Mouse (Mus musculus): ENCODE results near the gene Sh3rf3. TPM values are rescaled to one million over a fixed set of nuclear protein-coding genes. Genes with fewer than 3 reads are reported as not detected.

The Sh3rf3 gene
- total and polyA plus RNA-seq, 2 experiments from 2014 or later, result 0.18 TPM; not detected in 1

- TF ChIP-seq EP300 (IDR thresholded peaks at IDR 0.05; ENCODE audit: low read depth) (no peak), CTCF (IDR thresholded peaks at IDR 0.05; ENCODE audit: low read depth) (no peak)
- no peaks in the 10 kb centered on the region for H3K36me3 ChIP-seq (replicated peaks; ENCODE audit: control insufficient read depth, insufficient read depth, low read length)
- no peak overlapping the region for H3K4me2 ChIP-seq (ENCODE audit: low read depth, low read length)
- no peaks in the 10 kb centered on the region for H3K9me3 ChIP-seq (replicated peaks; ENCODE audit: control insufficient read depth, low read length)
- WGBS, result 71% methylated on average over 5 of the region's 5 CpGs
- DNase-seq (ENCODE audit: low spot score) (no peak), ATAC-seq (ENCODE audit: insufficient read depth, low read depth) (no peak)
- H3K4me1 ChIP-seq (ENCODE audit: control insufficient read depth, insufficient read depth), result no peaks in the 10 kb centered on the region
- no peak overlapping the region for H3K9ac ChIP-seq (replicated peaks; ENCODE audit: low read depth, low read length)
- no peak overlapping the region for H3K4me3 ChIP-seq (ENCODE audit: low read depth, low read length)
- no peak overlapping the region for H3K27ac ChIP-seq (ENCODE audit: low read depth)
- H3K27me3 ChIP-seq (ENCODE audit: control insufficient read depth, insufficient read depth, low read length), result no peaks in the 10 kb centered on the region
These were observed 169.5 kb downstream of the Sh3rf3 start for GRCm38 (mm10) chr10:58982546-58983154.

GRCm38 (mm10) chr10:58991611-58992010 is 178.5 kb downstream of the Sh3rf3 start:
- ATAC-seq (ENCODE audit: insufficient read depth, low read depth) (no peak), DNase-seq (ENCODE audit: low spot score) (no peak)
- no peaks in the 10 kb centered on the region for H3K27me3 ChIP-seq (ENCODE audit: control insufficient read depth, insufficient read depth, low read length)
- no peak overlapping the region for H3K27ac ChIP-seq (ENCODE audit: low read depth)
- no peak overlapping the region for H3K4me2 ChIP-seq (ENCODE audit: low read depth, low read length)
- H3K9me3 ChIP-seq (replicated peaks; ENCODE audit: control insufficient read depth, low read length), result no peaks in the 10 kb centered on the region
- TF ChIP-seq EP300 (IDR thresholded peaks at IDR 0.05; ENCODE audit: low read depth) (no peak), CTCF (IDR thresholded peaks at IDR 0.05; ENCODE audit: low read depth) (no peak)
- no peak overlapping the region for H3K4me3 ChIP-seq (ENCODE audit: low read depth, low read length)
- 66% methylated on average over 3 of the region's 3 CpGs for WGBS
- no peaks in the 10 kb centered on the region for H3K4me1 ChIP-seq (ENCODE audit: control insufficient read depth, insufficient read depth)
- no peak overlapping the region for H3K9ac ChIP-seq (replicated peaks; ENCODE audit: low read depth, low read length)
- no peaks in the 10 kb centered on the region for H3K36me3 ChIP-seq (replicated peaks; ENCODE audit: control insufficient read depth, insufficient read depth, low read length)

- 59% methylated on average over 2 of the region's 2 CpGs for WGBS
- Histone ChIP-seq H3K4me2 (ENCODE audit: low read depth, low read length) (no peak overlapping the region), H3K36me3 (replicated peaks; ENCODE audit: control insufficient read depth, insufficient read depth, low read length) (no peaks in the 10 kb centered on the region), H3K27me3 (ENCODE audit: control insufficient read depth, insufficient read depth, low read length) (no peaks in the 10 kb centered on the region), H3K4me1 (ENCODE audit: control insufficient read depth, insufficient read depth) (no peaks in the 10 kb centered on the region), H3K9me3 (replicated peaks; ENCODE audit: control insufficient read depth, low read length) (no peaks in the 10 kb centered on the region), H3K27ac (ENCODE audit: low read depth) (no peak overlapping the region), H3K9ac (replicated peaks; ENCODE audit: low read depth, low read length) (no peak overlapping the region), H3K4me3 (ENCODE audit: low read depth, low read length) (no peak overlapping the region)
- no peak for DNase-seq (ENCODE audit: low spot score)
- no peak for ATAC-seq (ENCODE audit: insufficient read depth, low read depth)
- TF ChIP-seq CTCF (IDR thresholded peaks at IDR 0.05; ENCODE audit: low read depth) (no peak), EP300 (IDR thresholded peaks at IDR 0.05; ENCODE audit: low read depth) (no peak)
These were observed 181.6 kb downstream of the Sh3rf3 start for GRCm38 (mm10) chr10:58994726-58995125.

GRCm38 (mm10) chr10:58995132-58995531 is 182.0 kb downstream of the Sh3rf3 start:
- Histone ChIP-seq H3K27ac (ENCODE audit: low read depth) (no peak overlapping the region), H3K4me1 (ENCODE audit: control insufficient read depth, insufficient read depth) (no peaks in the 10 kb centered on the region), H3K36me3 (replicated peaks; ENCODE audit: control insufficient read depth, insufficient read depth, low read length) (no peaks in the 10 kb centered on the region), H3K4me2 (ENCODE audit: low read depth, low read length) (no peak overlapping the region), H3K9ac (replicated peaks; ENCODE audit: low read depth, low read length) (no peak overlapping the region), H3K9me3 (replicated peaks; ENCODE audit: control insufficient read depth, low read length) (no peaks in the 10 kb centered on the region), H3K27me3 (ENCODE audit: control insufficient read depth, insufficient read depth, low read length) (no peaks in the 10 kb centered on the region), H3K4me3 (ENCODE audit: low read depth, low read length) (no peak overlapping the region)
- WGBS, result 66% methylated on average over 3 of the region's 3 CpGs
- TF ChIP-seq EP300 (IDR thresholded peaks at IDR 0.05; ENCODE audit: low read depth) (no peak), CTCF (IDR thresholded peaks at IDR 0.05; ENCODE audit: low read depth) (peak; percentile 10; the same call in 1 of the 2 replicates)
- DNase-seq (ENCODE audit: low spot score), result no peak
- no peak for ATAC-seq (ENCODE audit: insufficient read depth, low read depth)

- no peak for DNase-seq (ENCODE audit: low spot score)
- no peak for TF ChIP-seq CTCF (IDR thresholded peaks at IDR 0.05; ENCODE audit: low read depth)
- TF ChIP-seq EP300 (IDR thresholded peaks at IDR 0.05; ENCODE audit: low read depth), result no peak
- Histone ChIP-seq H3K36me3 (replicated peaks; ENCODE audit: control insufficient read depth, insufficient read depth, low read length) (no peaks in the 10 kb centered on the region), H3K9ac (replicated peaks; ENCODE audit: low read depth, low read length) (no peak overlapping the region), H3K4me3 (ENCODE audit: low read depth, low read length) (no peak overlapping the region), H3K9me3 (replicated peaks; ENCODE audit: control insufficient read depth, low read length) (0 out of 2 replicates have a peak, but pooled peaks cover 4% of the 10 kb centered on the region), H3K27me3 (ENCODE audit: control insufficient read depth, insufficient read depth, low read length) (no peaks in the 10 kb centered on the region), H3K4me2 (ENCODE audit: low read depth, low read length) (no peak overlapping the region), H3K27ac (ENCODE audit: low read depth) (no peak overlapping the region), H3K4me1 (ENCODE audit: control insufficient read depth, insufficient read depth) (no peaks in the 10 kb centered on the region)
- WGBS, result 86% methylated on average over 9 of the region's 9 CpGs
- ATAC-seq (ENCODE audit: insufficient read depth, low read depth), result no peak
These were observed 189.2 kb downstream of the Sh3rf3 start for GRCm38 (mm10) chr10:59002361-59002760.

- Histone ChIP-seq H3K9me3 (replicated peaks; ENCODE audit: control insufficient read depth, low read length) (no peaks in the 10 kb centered on the region), H3K4me3 (ENCODE audit: low read depth, low read length) (no peak overlapping the region), H3K36me3 (replicated peaks; ENCODE audit: control insufficient read depth, insufficient read depth, low read length) (no peaks in the 10 kb centered on the region), H3K27ac (ENCODE audit: low read depth) (no peak overlapping the region), H3K9ac (replicated peaks; ENCODE audit: low read depth, low read length) (no peak overlapping the region), H3K27me3 (ENCODE audit: control insufficient read depth, insufficient read depth, low read length) (no peaks in the 10 kb centered on the region), H3K4me2 (ENCODE audit: low read depth, low read length) (no peak overlapping the region), H3K4me1 (ENCODE audit: control insufficient read depth, insufficient read depth) (no peaks in the 10 kb centered on the region)
- no peak for DNase-seq (ENCODE audit: low spot score)
- TF ChIP-seq CTCF (IDR thresholded peaks at IDR 0.05; ENCODE audit: low read depth), result no peak
- no peak for TF ChIP-seq EP300 (IDR thresholded peaks at IDR 0.05; ENCODE audit: low read depth)
- 69% methylated on average over 7 of the region's 7 CpGs for WGBS
- no peak for ATAC-seq (ENCODE audit: insufficient read depth, low read depth)
These were observed 198.3 kb downstream of the Sh3rf3 start for GRCm38 (mm10) chr10:59011415-59011814.
